Mouse (Mus musculus) lung, postnatal 0 days (tissue): ENCODE data around the gene Opn4.

Source experiments
- CTCF ChIP-seq: IDR thresholded peaks from 2 replicates; pipeline ENCODE4 v1.5.1; 2016; ENCODE audit warnings: antibody characterized with exemption, mild to moderate bottlenecking
- EP300 ChIP-seq: IDR thresholded peaks from 2 replicates; pipeline ENCODE4 v1.6.1; 2016; ENCODE audit warnings: antibody characterized with exemption, mild to moderate bottlenecking, control low read depth

- TF ChIP-seq CTCF: no peak
- no peak for TF ChIP-seq EP300
These were observed 58.0 kb downstream of the Opn4 start for GRCm38 (mm10) chr14:34541896-34542295.
